Mouse (Mus musculus) regulatory T cell (primary cell): ENCODE measurements around the gene Aldh8a1.

Experiments
- in situ Hi-C: fragments of 300-600 bp; cut with MboI, MseI; formaldehyde crosslinking; loops from one replicate; pipeline ENCODE4 v1.15.1; 2025; ENCODE audit warnings: high pct_unique_total_duplicates

The Aldh8a1 gene

GRCm38 (mm10) chr10:21415031-21415430 lies 37.9 kb downstream of the Aldh8a1 start:
- in situ Hi-C loops = no loop called here

GRCm38 (mm10) chr10:21416184-21416583 lies 39.1 kb downstream of the Aldh8a1 start:
- in situ Hi-C loops = no loop called here

- in situ Hi-C loops = no loop called here
Measured at GRCm38 (mm10) chr10:21419188-21419587, 42.1 kb downstream of the Aldh8a1 start.

- in situ Hi-C loops = no loop called here
Measured at GRCm38 (mm10) chr10:21420457-21421424, 43.6 kb downstream of the Aldh8a1 start.

GRCm38 (mm10) chr10:21426515-21426914 lies 49.4 kb downstream of the Aldh8a1 start:
- in situ Hi-C loops = no loop called here

GRCm38 (mm10) chr10:21427996-21428395 lies 50.9 kb downstream of the Aldh8a1 start:
- in situ Hi-C loops = no loop called here

GRCm38 (mm10) chr10:21439268-21439667 lies 62.2 kb downstream of the Aldh8a1 start:
- in situ Hi-C loops = no loop called here

- in situ Hi-C loops = no loop called here
Measured at GRCm38 (mm10) chr10:21441020-21441419, 63.9 kb downstream of the Aldh8a1 start.

- in situ Hi-C loops = no loop called here
Measured at GRCm38 (mm10) chr10:21441690-21442089, 64.6 kb downstream of the Aldh8a1 start.

GRCm38 (mm10) chr10:21443646-21444324 lies 66.7 kb downstream of the Aldh8a1 start:
- in situ Hi-C loops = no loop called here

- in situ Hi-C loops = no loop called here
Measured at GRCm38 (mm10) chr10:21444410-21444809, 67.3 kb downstream of the Aldh8a1 start.
